Mouse (Mus musculus): Measurements from ENCODE around the gene Rps3.
A peak's percentile ranks its signal among the peaks of the same experiment; 100 is the strongest.

Rps3 gene

DNA sequence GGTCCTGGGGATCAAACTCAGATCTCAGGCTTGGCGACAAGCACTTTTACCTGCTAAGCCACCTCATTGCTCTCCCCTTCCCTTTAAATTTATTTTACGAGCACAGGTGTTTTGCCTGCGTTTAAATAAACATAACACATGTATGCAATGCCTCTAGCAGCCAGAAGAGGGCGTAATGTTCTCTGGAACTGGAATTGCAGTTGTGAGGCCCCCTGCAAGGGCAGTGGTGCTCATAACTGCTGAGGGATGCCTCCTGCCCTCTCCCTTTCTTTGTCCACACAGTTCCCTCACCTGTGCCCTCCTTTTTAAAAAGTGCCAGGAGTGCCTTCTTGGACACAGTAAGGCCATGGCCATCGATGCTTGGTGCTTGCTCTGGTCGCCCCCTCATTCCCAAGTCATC lies 39.5 kb downstream of the Rps3 start:
- DNase-seq (ENCODE audit: low spot score in 2 of 2), result no peak

DNA sequence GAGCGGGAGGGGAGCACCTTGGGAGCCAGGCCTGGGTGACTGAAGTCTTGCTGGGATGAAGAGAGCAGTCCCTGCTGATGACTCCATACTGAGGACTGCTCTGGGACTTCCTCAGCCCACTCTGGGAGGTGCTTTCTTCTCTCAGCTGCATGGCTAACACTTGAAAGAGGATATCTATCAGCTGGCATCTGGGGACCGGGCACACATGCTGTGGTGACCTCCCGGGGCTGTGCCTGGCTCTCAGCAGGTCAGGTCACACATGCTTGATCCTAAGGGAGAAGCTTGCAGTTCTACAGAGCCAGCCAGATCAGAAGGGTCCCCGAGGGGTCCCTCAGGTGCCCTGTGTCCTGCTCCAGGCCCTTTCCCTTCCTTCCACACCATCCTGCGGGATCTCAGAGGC lies 40.4 kb downstream of the Rps3 start:
- DNase-seq (ENCODE audit: low spot score in 2 of 2), result no peak

DNA sequence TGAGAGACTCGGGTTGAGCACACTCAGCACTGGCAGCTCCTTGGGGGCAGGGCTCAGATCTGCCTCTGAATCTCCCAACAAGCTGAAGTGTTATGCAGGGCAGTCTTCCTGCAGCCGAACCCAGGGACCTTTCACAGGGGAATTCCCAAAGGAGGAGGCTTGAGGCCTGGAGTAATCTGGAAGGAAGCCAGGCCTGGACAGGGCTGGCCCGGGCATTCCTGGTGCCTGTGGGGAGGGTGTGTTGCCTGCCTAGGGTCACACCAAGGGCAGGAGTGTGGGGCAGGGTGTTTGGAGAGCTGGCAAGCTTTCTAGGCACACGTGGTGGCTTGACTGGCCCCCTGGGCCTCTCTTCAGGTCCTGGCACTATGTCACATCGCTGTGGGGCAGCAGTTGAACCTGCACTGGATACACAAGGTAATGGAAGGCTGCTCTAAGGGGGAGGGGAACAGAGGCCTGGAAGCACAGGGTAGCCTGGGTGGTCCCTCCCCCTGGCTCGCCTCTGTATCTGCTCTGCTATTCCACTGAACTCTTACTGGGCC lies 41.9 kb downstream of the Rps3 start:
- DNase-seq (ENCODE audit: low spot score in 2 of 2), result no peak

DNA sequence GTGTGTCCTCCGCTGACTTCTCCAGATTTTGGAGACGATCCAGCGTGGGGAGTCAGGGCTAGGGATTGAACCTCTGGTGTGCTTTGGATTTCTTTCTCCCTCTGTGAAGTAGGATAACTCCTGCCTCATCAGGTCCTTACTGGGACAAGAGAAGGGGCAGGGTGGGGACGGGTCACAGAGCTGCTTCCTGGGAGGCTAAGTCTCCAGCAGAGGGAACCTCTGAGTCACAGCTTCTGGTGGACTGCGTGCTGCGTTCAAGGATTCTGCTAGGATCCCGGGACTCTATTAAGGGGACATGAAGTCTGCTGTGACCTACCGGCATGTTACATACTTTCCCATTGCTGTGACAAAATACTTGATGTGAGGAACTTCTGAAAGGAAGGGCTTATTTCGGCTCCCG lies 44.7 kb downstream of the Rps3 start:
- no peak for DNase-seq (ENCODE audit: low spot score in 2 of 2)

DNA sequence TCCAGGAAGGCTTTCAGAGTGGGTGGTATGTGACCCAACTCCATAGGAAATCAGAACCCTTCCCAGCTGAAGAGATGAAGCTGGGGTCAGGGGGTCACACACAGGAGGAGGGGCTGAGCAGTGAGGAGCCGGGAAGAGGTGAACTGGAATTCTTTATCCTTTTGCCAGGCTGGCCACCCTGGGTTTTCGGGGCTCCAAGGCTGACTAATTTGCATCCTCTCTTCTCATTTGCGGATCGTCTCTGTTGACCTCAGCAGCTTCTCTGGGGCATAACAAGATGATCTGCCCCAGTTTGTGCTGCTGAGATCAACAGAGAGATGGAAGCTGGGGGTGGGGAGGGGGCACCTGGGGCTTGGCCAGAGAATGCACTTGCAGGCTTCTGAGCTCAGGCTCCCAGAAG lies 47.0 kb downstream of the Rps3 start:
- no peak for DNase-seq (ENCODE audit: low spot score in 2 of 2)

DNA sequence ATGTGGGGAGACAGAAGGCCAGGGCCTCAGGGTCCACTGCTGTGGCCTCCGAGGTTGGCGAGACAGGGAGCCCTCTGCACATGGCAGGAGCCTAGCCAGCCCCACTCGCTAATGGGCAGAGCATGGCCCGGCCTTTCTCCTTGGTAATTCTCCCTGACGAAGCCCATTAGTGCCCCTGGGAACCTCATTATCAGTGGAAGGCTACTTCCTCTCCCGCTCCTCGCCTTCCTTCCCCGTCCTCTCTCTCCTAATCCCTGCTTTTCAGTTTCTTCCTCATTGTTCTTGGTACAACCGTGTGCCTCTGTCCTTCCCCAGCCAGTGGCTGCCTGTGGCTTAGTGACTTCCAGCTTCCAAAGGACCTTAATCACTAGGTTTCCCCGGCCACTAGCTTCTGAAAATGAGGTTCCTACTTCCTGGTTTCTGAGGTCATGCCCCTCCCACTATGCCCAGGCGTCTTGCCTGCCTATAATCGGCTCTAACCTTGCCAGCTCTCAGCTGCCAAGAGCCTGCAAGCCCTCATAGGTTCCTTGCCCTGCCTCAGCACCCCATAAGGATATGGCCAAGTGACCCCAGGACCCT lies 48.8 kb downstream of the Rps3 start:
- DNase-seq (ENCODE audit: low spot score in 2 of 2), result no peak

DNA sequence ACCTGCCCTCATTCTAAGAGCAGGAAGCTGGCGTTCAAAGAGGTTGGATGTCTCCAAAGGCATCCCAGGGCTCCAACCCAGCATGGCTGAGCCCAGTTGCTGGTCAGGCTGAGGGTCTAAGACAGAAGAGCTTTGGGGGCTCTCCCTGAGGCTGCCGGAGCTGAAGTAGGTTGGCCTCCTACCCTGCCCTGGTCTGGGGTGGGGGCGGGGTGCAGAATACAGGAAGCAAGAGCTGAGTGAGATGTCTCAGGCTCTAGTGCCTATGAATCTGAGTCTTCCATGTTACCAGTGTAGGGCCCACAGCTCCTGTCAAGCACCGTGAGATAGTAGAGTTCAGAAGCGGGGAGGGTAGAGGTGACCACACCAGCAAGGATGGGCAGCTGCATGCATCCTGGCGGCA lies 50.7 kb downstream of the Rps3 start:
- DNase-seq (ENCODE audit: low spot score in 2 of 2), result no peak

DNA sequence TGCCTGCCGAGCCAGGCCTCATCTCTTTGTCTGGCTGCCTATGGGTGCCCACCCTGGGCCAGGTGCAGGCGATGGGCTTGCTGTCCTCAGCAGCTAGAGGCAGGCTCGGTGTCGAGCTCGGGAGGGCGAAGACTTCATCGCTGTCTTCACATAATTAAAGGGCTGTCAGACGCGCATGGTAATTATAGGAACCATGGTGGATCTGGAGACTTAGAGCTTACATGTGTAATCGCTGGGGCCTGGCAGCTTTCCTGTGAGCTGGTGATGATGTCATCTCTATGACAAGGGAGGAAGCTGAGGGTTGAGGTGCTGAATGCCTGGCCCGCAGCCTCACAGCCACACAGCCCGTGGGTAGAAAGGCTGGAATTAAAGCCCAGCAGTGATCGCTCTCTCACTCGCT lies 51.3 kb downstream of the Rps3 start:
- peak in 1 of 2 experiments; percentile 32 for DNase-seq (ENCODE audit: low spot score in 2 of 2)

DNA sequence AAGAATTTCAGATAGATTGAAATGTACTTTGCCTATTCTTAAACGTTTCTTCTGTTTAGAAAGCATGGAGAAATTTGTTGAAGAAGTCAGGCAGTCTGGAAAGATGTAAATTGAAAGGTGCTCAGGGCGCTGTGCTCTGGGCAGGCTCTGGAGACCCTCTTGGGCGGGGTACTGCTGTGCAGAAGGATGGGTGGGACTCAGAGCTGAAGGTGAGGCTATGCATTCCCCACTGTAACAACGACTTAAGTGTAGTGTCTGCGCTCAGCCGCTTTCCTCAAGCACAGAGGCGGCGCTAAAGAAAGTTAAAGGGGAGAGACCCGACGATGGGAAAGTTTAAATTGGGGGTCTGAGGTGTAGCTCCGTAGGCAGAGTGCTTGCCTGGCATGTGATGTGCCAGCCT lies 53.3 kb downstream of the Rps3 start:
- DNase-seq (ENCODE audit: low spot score in 2 of 2), result no peak

DNA sequence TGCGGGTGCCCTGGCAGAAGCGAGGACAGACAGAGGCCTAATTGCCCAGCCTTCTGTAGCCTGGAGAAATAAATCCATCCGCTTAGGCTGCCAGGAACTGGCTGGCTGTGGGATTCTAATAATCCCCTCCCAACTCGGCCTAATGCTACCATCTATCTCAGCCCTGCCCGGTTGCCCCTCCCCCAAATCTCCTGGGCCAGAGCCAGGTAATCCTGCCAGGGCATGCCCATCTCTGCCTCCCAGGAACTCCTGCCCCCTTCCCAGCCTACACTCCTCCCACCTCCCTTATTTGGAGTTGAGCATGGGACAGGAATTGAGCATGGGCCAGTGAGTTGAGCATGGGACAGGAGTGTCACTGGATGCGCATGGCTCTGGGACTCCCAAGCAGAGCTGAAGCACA lies 53.8 kb downstream of the Rps3 start:
- no peak for DNase-seq (ENCODE audit: low spot score in 2 of 2)

DNA sequence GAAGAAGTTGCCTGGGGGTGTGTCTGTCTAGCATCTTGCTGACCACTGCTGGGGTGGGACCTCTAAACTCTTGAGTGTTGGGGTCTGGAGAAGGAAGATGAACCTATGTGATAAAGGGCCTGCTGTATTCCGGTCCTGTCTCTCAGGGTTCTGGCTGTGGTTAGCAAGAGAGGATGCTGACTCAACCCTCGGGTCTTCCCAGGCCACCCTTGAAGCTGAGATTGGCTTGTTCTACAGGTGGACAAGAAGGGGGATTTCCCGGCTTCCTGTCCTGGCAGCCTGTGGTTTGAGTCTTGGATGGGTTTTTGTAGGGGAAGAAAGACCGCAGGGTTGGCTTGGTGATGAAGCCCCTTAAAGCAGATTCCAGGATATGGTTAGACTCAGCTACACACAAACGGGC lies 54.7 kb downstream of the Rps3 start:
- DNase-seq (ENCODE audit: low spot score in 2 of 2), result no peak

DNA sequence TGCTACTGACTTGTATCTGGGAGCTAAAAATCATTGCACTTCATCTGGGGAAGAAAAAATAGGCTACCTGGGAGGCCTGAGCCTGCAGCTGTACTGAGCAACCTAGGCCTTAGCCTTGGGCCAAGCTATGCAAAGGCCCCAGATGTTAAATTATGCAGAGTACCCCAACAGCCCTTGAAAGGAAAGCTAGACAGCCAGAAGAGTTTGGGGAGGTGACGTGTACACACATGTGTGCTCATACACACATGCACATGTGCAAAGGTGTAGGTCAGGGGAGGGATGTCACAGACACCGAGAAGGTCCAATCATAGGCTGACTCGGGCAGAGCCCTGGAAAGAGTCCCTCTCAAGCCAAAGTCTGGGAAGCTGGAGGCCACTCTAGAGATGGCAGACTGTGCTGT lies 55.6 kb downstream of the Rps3 start:
- DNase-seq (ENCODE audit: low spot score in 2 of 2), result no peak

Data from frontal cortex, postnatal 14 days (tissue).